Mouse (Mus musculus) spleen, adult 2 months (tissue): ENCODE results near the gene Dus4l. TPM values are rescaled to one million over a fixed set of nuclear protein-coding genes. Genes with fewer than 3 reads are reported as not detected.
"Not testable (repeated sequence)": the region's sequence is repeated elsewhere in the genome, so short reads cannot be mapped to it uniquely, and the experiment has no call there.

ENCODE experiments used
- DNase-seq, 2 experiments: peaks; one replicate each; pipeline versions ENCODE4 v3.0.0 to v3.0.0-alpha.2; 2012 to 2021; ENCODE audit warnings: low spot score in 2 of 2, low read depth in 1 of 2
- H3K27ac ChIP-seq: fragments of 200-500 bp; 2 replicates; pipeline ENCODE4 v1.5.1; 2012; ENCODE audit warnings: low read length, inconsistent platforms; ENCODE audit not compliant: insufficient read depth
- H3K27me3 ChIP-seq: fragments of 200-500 bp; 2 replicates; pipeline ENCODE4 v1.6.1; 2012; ENCODE audit warnings: mild to moderate bottlenecking, moderate library complexity, low read length, inconsistent platforms; ENCODE audit not compliant: control insufficient read depth, insufficient read depth
- H3K36me3 ChIP-seq: fragments of 200-500 bp; 2 replicates; pipeline ENCODE4 v1.6.1; 2012; ENCODE audit warnings: mild to moderate bottlenecking, low read length, inconsistent platforms; ENCODE audit not compliant: control insufficient read depth, insufficient read depth
- H3K4me1 ChIP-seq: fragments of 200-500 bp; 2 replicates; pipeline ENCODE4 v1.6.1; 2011; ENCODE audit warnings: inconsistent platforms; ENCODE audit not compliant: control insufficient read depth, insufficient read depth, insufficient read length
- H3K4me3 ChIP-seq: fragments of 200-500 bp; 2 replicates; pipeline ENCODE4 v1.5.1; 2011; ENCODE audit warnings: mild to moderate bottlenecking, inconsistent platforms; ENCODE audit not compliant: insufficient read depth, insufficient read length; ENCODE audit errors: extremely low read depth
- CTCF ChIP-seq: fragments of 200-500 bp; IDR thresholded peaks from 2 replicates; pipeline ENCODE4 v1.5.1; 2011; ENCODE audit warnings: mild to moderate bottlenecking, inconsistent platforms; ENCODE audit not compliant: insufficient read depth, insufficient read length, insufficient replicate concordance; ENCODE audit errors: extremely low read depth
- POLR2A ChIP-seq: fragments of 200-500 bp; IDR thresholded peaks from 2 replicates; pipeline ENCODE4 v1.6.1; 2011; ENCODE audit warnings: low read depth, low read length, inconsistent platforms
- WGBS: fragments of 180-500 bp; shearing (Covaris S2); methylation state at CpG from one replicate; pipeline ENCODE4 v1.1.7; 2018; 5-methylcytosine and 5-hydroxymethylcytosine counted together
- polyA plus RNA-seq: library from polyadenylated mRNA; depleted of rRNA; stranded (reverse); fragments of >200 nt; gene quantifications from 2 replicates; pipeline ENCODE4 v1.2.3, GENCODE M21; 2012

The Dus4l gene
- polyA plus RNA-seq, 1 experiment = 2.0 TPM

DNA sequence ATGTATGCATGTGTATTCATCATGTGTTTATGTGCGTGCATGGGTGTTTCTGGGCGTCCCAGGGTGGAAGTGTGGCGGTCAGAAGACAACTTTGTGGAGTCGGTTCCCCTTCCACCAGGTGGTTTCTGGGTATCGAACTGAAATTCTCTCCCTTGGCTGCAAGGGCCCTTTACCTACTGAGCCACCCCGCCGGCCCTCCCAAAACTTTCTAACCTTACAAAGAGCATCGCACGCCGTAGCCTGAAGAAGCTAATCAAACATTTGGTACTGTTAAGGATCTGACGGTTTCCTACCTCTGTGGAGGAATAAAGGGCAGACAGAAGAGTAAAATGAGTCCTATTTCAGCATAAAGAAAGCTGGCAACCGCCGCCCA is 20.7 kb downstream of the Dus4l start:
- H3K36me3 ChIP-seq = no peaks in the 10 kb centered on the region
- peak overlapping the region; percentile 24 for H3K27ac ChIP-seq
- H3K4me1 ChIP-seq = no peaks in the 10 kb centered on the region; the same call in 1 of the 2 replicates
- DNase-seq = peak; percentile 11 to 29
- H3K27me3 ChIP-seq = no peaks in the 10 kb centered on the region
- WGBS = under 1% methylated on average over 13 of the region's 13 CpGs
- no peak for TF ChIP-seq CTCF
- no peak for TF ChIP-seq POLR2A
- peak overlapping the region; percentile 84 for H3K4me3 ChIP-seq

- not testable (repeated sequence) for DNase-seq, H3K4me3 ChIP-seq, H3K4me1 ChIP-seq, H3K27ac ChIP-seq, H3K27me3 ChIP-seq
- WGBS = 94% methylated on average over 9 of the region's 9 CpGs
- H3K36me3 ChIP-seq = peaks cover 19% of the 10 kb centered on the region
Measured at GRCm38 (mm10) chr12:31628396-31628795, 26.2 kb downstream of the Dus4l start.

DNA sequence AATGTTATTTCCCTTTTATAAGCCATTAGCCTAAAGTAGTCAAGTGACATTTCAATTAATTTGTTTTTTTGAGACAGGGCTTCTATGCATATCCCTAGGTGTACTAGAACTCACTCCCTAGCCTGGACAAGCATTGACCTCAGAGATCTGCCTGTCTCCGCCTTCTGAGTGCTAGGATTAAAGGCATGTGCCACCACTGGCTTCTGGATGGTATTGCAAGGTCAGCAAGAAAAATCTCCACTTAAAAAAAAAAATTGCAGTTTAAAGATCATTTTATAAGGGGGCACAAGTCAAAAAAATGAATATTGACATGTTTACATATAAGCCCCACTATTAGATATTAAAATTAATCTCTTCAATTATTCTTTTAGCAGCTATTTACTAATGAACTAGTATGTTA is 29.6 kb downstream of the Dus4l start:
- H3K4me3 ChIP-seq = no peak overlapping the region
- H3K36me3 ChIP-seq = peaks cover 26% of the 10 kb centered on the region
- 96% methylated on average over 1 of the region's 1 CpGs for WGBS
- no peaks in the 10 kb centered on the region for H3K27me3 ChIP-seq
- no peaks in the 10 kb centered on the region for H3K4me1 ChIP-seq
- DNase-seq = no peak
- TF ChIP-seq CTCF (no peak), POLR2A (no peak)
- no peak overlapping the region for H3K27ac ChIP-seq

- H3K27me3 ChIP-seq = no peaks in the 10 kb centered on the region
- peaks cover 21% of the 10 kb centered on the region for H3K36me3 ChIP-seq
- WGBS = 97% methylated on average over 8 of the region's 8 CpGs
- no peak for TF ChIP-seq CTCF
- TF ChIP-seq POLR2A = no peak
- DNase-seq = no peak
- no peak overlapping the region for H3K4me3 ChIP-seq
- H3K27ac ChIP-seq = no peak overlapping the region
- no peaks in the 10 kb centered on the region for H3K4me1 ChIP-seq
Measured at GRCm38 (mm10) chr12:31620106-31620505, 34.5 kb downstream of the Dus4l start.

DNA sequence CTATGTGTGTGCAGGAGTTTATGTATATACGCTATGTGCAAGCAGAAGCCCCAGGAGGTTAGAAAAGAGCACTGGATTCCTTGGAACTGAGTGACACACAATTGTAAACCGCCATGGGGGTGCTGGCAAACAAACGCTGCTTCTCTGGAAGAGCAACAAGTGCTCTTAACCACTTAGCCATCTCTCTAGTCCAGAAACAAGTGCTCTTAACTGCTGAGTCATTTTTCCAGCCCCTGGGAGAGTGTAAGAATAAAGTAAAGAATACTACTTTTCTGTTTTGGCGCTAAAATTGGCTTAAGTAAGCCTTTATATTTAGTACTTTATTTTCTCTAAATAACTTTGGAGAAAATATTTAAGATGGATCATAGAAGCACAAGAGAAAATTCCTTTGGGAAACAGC is 41.3 kb downstream of the Dus4l start:
- TF ChIP-seq POLR2A = no peak
- TF ChIP-seq CTCF = no peak
- peaks cover 6% of the 10 kb centered on the region for H3K36me3 ChIP-seq
- H3K27ac ChIP-seq = no peak overlapping the region
- 85% methylated on average over 4 of the region's 4 CpGs for WGBS
- H3K4me3 ChIP-seq = no peak overlapping the region
- no peaks in the 10 kb centered on the region; the same call in 1 of the 2 replicates for H3K4me1 ChIP-seq
- no peak for DNase-seq
- H3K27me3 ChIP-seq = no peaks in the 10 kb centered on the region

- Histone ChIP-seq H3K4me1 (no peaks in the 10 kb centered on the region; the same call in 1 of the 2 replicates), H3K4me3 (no peak overlapping the region), H3K27ac (no peak overlapping the region), H3K27me3 (no peaks in the 10 kb centered on the region), H3K36me3 (peaks cover 2% of the 10 kb centered on the region)
- WGBS = 81% methylated on average over 3 of the region's 3 CpGs
- no peak for DNase-seq
- no peak for TF ChIP-seq POLR2A
- TF ChIP-seq CTCF = no peak
Measured at GRCm38 (mm10) chr12:31608138-31608537, 46.5 kb downstream of the Dus4l start.

- Histone ChIP-seq H3K36me3 (peaks cover 2% of the 10 kb centered on the region), H3K4me1 (no peaks in the 10 kb centered on the region), H3K4me3 (no peak overlapping the region), H3K27me3 (no peaks in the 10 kb centered on the region; the same call in 1 of the 2 replicates), H3K27ac (no peak overlapping the region)
- 95% methylated on average over 3 of the region's 3 CpGs for WGBS
- no peak for DNase-seq
- no peak for TF ChIP-seq POLR2A
- TF ChIP-seq CTCF = no peak
Measured at GRCm38 (mm10) chr12:31604894-31605293, 49.7 kb downstream of the Dus4l start.

DNA sequence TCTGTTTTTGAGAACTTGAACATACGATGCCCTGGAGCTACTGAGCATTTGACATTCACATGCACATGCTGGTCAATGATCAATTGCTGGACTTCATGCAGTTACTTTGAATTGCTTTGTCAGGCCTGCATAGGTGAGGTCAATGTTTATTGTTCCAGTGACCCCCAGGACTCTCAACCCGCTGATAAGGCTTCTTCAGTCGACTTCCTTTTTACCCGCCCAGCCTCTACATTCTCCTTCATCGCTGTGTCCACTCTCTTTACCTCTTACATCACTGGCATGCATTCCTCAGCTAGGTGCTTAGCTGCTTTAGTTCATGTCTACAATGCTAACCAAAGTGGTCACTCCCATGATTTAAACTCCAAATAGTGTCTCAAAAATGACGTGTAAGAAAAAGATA is 51.0 kb downstream of the Dus4l start:
- H3K36me3 ChIP-seq = peaks cover 6% of the 10 kb centered on the region
- no peak for TF ChIP-seq CTCF
- TF ChIP-seq POLR2A = no peak
- H3K27me3 ChIP-seq = no peaks in the 10 kb centered on the region; the same call in 1 of the 2 replicates
- no peak overlapping the region for H3K27ac ChIP-seq
- no peak for DNase-seq
- no peaks in the 10 kb centered on the region for H3K4me1 ChIP-seq
- WGBS = 83% methylated on average over 6 of the region's 6 CpGs
- H3K4me3 ChIP-seq = no peak overlapping the region
